27 mouse cellular contexts compared by ENCODE assay signal in genomic region chr14:99266749-99267148, GRCm38 (mm10). TPM values are rescaled to one million over a fixed set of nuclear protein-coding genes. Genes with fewer than 3 reads are reported as not detected.
"Had no signal": no experiment of that assay in that cellular context is flagged by ENCODE, and none has a peak within 500 bp of the region (broad histone marks: within the 10 kb centered on the region; RNA-seq: fewer than 3 reads in every experiment).

No protein-coding gene starts in this region.

- H3K36me3 ChIP-seq: limb, embryonic 10.5 days; limb, embryonic 12.5 days; limb, embryonic 13.5 days; limb, embryonic 15.5 days; liver, embryonic 12.5 days; liver, embryonic 13.5 days; liver, embryonic 15.5 days; lung, embryonic 15.5 days; midbrain, embryonic 12.5 days; midbrain, embryonic 13.5 days; midbrain, embryonic 15.5 days had no signal

- H3K27ac ChIP-seq: left cerebral cortex, adult 2 months; limb, embryonic 10.5 days; limb, embryonic 12.5 days; limb, embryonic 13.5 days; limb, embryonic 15.5 days; liver, embryonic 12.5 days; liver, embryonic 13.5 days; liver, embryonic 14.5 days; liver, embryonic 15.5 days; lung, embryonic 15.5 days; macrophage; midbrain, embryonic 12.5 days; midbrain, embryonic 13.5 days; midbrain, embryonic 15.5 days had no signal

- DNase-seq: left cerebral cortex, postnatal 4 days; liver; liver, embryonic 13.5 days; liver, postnatal 0 days; lung, adult 18-20 months; lung, adult 2 months; lung, embryonic 14.5 days; lung, postnatal 10 days; lung, postnatal 14 days; lung, postnatal 36 days; lung, postnatal 4 days; midbrain, embryonic 14.5 days had no signal

- H3K4me1 ChIP-seq: limb, embryonic 10.5 days; limb, embryonic 12.5 days; limb, embryonic 13.5 days; limb, embryonic 15.5 days; lung, embryonic 15.5 days; midbrain, embryonic 12.5 days; midbrain, embryonic 13.5 days; midbrain, embryonic 15.5 days had no signal

- H3K27me3 ChIP-seq: limb, embryonic 12.5 days; limb, embryonic 13.5 days; limb, embryonic 15.5 days; liver, embryonic 12.5 days; liver, embryonic 13.5 days; liver, embryonic 15.5 days; lung, embryonic 15.5 days; megakaryocyte, embryonic 14.5 days; midbrain, embryonic 12.5 days; midbrain, embryonic 13.5 days; midbrain, embryonic 15.5 days had no signal

- H3K9ac ChIP-seq: limb, embryonic 12.5 days; limb, embryonic 13.5 days; limb, embryonic 15.5 days; liver, embryonic 12.5 days; liver, embryonic 13.5 days; liver, embryonic 14.5 days; liver, embryonic 15.5 days; liver, postnatal 0 days; lung, embryonic 14.5 days; lung, embryonic 15.5 days; midbrain, embryonic 12.5 days; midbrain, embryonic 13.5 days; midbrain, embryonic 15.5 days had no signal

- H3K4me3 ChIP-seq: left cerebral cortex, adult 2 months; limb, embryonic 10.5 days; limb, embryonic 12.5 days; limb, embryonic 13.5 days; limb, embryonic 15.5 days; liver, embryonic 12.5 days; liver, embryonic 13.5 days; liver, embryonic 15.5 days; lung, embryonic 15.5 days; megakaryocyte, embryonic 14.5 days; midbrain, embryonic 12.5 days; midbrain, embryonic 13.5 days; midbrain, embryonic 15.5 days; myocyte had no signal

- H3K9me3 ChIP-seq: limb, embryonic 10.5 days; limb, embryonic 12.5 days; limb, embryonic 13.5 days; limb, embryonic 15.5 days; liver, embryonic 12.5 days; liver, embryonic 13.5 days; liver, embryonic 15.5 days; lung, embryonic 15.5 days; megakaryocyte, embryonic 14.5 days; midbrain, embryonic 12.5 days; midbrain, embryonic 13.5 days; midbrain, embryonic 15.5 days had no signal

RNA-seq across cellular contexts. Expression of gene Klf5, which starts 31.7 kb away (rescaled TPM):
- polyA plus RNA-seq: macrophage had no signal
